Mouse (Mus musculus): Measurements from ENCODE around the gene Emc10.

Gene Emc10

DNA sequence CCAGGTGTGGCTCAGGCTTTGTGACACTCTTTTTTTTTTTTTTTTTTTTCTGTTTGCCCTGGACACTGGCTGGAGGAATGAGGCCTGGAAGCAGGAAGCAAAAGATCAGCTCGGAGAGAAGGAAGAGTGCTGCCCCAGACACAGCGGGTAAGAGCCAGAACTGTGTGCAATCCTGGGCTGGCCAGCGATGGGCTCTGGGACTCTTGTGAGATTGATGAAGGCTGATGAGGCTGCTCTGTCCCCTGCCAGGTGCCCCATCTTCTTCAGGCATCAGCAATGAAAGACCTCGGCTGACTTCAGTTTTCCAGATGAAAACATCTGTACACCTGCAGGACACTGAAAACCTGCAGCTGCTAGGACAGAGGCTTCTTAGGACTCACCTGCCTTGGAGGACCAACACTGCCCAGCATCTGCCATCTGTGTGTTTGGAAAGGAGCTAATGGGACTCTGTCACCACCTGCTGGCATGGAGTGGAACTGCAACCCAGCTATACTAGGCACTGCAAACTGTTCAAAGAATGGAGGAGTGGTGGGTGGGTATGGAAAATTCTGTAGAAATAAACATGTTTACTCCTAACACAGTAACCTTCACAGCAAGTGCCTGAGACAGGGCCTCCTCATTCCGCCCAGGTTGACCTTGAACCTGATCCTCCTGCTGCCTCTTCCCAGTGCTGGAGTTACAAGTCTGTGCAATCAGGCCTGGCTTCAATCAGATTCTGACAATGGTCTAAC is 11.3 kb downstream of the Emc10 start:
- peak; percentile 86 to 87 for DNase-seq

DNA sequence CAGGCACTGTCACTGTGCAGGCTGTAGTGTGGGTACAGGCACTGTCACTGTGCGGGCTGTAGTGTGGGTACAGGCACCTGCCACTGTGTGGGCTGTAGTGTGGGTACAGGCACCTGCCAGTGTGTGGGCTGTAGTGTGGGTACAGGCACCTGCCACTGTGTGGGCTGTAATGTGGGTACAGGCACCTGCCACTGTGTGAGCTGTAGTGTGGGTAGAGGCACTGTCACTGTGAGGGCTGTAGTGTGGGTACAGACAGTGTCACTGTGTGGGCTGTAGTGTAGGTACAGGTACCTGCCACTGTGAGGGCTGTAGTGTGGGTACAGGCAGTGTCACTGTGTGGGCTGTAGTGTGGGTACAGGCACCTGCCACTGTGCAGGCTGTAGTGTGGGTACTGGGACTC is 12.2 kb downstream of the Emc10 start:
- peak in 1 of 2 experiments; percentile 0 for DNase-seq

DNA sequence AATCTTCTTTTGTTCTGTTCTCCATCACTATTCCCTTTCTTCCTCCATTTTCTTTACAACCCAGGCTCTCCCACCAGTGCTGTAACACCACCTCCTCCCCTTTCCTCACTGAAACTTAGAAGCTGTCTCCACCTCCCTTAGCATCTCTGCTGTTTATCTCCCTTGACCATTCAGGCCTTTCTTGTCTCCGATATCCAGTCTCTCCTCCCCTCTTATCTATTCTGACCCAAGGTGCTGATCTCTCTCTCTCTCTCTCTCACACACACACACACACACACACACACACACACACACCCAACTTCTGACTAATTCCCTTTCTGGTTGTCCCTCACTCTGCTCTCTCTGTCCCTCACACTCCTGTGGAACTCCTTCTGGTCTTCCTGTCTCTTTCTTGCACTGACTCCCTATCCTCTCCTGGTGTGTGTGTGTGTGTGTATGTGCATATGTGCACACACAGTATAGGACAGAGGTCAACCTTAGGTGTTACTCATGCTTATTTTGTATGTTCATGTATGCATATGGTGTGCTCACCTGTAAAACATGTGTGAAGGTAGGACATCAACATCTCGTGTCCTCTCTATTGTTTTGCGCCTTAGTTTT is 13.4 kb downstream of the Emc10 start:
- no peak for DNase-seq

DNA sequence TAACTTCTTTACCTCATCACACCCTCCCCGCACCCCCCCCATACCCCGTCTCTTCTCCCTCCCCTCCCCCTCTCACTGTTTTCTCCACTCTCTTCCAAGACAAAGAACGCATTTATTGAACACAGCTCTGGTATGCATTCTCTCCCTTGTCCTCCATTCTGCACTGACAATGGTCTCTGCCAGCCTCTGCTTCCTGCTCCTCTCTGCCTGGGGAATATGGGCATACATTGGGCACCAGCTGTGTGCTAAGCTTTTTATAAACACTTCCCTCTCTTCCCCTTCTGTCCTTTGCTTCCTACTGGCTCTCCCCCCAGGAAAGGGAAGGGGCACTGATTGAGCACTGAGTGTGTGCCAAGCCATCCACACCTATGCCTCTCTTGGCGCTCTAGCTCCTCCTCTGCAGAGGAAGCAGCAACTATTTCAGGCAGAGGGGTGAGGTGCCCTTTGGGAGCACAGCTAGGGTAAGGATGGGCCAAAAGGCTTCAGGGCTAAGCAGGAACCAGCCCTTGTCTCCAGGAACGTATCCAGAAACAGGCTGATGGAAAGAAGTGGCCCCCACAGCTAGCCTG is 21.2 kb downstream of the Emc10 start:
- no peak for DNase-seq

DNA sequence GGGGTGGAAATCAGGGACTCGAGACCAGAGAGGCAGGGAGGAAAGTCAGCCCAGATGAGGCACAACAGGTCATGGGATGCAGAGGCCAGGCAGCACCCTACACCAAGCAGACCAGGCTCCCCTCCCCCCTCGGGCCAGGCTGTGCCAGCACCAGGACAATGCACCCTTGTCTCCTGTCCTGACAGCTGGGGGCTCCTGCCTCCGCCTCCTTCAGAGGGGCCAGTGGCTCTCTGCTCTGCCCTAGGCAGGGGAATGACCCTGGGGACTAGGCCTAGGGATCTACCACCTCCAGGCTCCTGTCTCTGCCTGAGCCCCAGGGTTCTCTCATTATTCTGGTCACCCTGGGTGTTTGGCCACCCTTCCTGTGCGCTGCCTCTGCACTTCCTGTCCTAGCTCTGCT is 21.9 kb downstream of the Emc10 start:
- no peak for DNase-seq

DNA sequence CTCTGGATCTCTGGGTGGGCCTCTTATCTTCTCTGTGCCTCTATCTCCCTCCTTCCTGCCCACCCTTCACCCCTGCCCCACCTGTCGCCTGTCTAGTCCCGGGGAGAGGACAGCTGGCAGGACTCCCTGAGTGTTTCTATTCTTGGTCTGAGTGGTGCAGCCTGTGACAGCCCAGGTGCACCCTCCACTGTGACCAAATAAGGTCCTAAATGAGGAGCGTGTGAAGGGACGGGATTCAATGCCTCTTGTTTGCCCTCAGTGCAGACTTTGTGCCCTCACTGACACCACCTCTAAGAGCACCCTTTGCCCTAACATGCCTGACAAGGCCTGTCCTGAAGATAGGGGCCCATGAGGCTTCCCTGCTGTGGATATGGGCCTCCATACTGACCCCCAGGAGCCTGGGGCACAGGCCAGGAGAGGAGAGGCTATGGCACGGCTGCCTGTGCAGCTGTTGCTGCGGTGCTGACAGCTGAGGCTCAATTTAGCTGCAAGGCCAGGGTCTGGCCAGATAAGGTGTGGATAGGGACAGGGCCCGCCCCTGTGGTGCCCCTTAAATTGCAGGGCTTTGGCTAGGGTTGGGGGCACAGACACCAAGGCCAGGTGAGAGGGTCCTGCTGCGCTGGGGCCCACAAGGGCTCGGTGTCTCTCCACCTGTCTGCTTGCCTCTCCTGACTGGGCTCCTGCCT is 23.2 kb downstream of the Emc10 start:
- no peak for DNase-seq

DNA sequence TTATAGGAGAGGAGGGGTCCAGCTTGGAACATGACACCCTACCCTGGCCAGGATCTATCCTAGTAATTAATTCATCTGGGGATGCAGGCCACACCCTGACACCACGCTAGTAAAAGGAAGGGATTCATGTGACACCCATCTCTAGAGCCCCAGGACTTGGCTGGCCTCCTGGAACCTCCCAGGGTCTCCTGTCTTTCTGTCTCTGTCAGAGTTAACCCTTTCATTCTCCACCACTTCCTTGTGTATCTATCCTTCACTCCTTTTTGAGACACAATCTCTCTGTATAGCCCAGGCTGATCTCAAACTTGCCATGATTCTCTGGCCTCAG is 23.8 kb downstream of the Emc10 start:
- no peak for DNase-seq

DNA sequence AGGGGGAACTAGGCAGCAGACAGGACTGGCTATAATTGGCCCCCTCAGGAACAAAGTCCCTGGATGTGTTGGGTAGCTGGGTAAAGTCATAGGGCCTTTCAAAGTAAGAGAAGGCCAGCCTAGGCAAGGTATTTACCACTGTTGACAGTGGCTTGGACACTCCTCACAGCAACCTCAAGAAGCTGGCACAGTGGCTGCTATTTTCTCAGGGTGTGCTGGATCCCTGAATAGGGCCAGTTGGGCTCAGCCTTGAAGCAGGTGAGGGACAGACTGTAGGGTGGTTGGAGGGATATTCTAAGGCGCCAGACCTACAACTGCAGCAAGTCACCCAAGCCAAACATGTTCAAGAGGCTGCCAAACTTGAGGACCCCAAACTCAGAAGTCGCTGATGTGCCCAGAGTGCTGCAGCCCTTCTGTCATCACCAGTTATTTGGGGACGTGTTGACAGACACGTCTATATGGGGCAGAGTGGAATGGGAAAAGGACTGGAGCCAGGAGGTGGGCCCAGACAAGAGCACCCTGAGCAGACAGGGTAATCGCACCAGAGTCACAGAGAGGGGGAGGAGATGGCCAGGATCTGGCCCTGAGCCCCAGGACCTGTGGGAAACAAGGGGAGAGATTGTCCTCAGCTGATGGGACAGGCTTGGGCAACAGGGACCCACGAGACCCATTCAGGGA is 24.3 kb downstream of the Emc10 start:
- DNase-seq, result no peak

DNA sequence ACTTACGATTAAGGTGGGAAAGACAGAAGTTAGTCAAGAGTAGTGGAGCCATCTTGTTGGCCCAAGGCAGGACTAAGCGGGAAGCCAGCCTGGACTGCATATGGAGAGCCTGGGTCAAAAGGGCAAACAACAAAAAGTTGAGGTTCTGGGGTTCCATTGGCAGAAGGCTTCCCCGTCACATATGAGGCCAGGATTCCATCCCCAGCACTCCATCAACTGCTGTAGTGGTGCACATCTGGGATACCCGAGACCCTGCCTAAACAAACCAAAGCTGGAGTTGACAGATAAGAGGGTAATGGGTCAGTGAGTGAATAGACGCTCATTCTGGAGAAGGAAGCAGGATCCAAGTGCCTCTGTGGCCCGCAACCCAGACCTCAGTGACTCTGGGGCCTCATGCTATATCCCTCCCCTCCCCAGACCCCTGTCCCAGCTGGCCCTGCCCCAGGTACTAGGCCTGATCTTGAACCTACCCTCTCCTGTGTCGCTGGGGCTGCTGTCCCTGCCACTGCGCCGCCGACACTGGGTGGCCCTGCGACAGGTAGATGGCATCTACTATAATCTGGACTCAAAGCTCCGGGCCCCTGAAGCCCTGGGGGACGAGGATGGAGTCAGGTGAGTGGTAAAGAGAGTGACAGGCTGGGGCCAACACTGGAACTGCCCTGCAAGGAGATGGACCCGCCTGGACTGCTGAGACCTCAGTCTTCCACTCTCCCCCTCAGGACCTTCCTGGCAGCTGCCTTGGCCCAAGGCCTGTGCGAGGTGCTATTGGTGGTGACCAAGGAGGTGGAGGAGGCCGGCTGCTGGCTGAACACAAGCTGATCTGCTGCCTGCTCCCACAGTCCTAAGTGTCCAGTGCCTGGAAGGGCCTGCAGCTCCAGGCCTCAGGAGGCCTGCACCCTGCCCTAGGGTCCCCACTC is 25.4 kb downstream of the Emc10 start:
- DNase-seq, result no peak

DNA sequence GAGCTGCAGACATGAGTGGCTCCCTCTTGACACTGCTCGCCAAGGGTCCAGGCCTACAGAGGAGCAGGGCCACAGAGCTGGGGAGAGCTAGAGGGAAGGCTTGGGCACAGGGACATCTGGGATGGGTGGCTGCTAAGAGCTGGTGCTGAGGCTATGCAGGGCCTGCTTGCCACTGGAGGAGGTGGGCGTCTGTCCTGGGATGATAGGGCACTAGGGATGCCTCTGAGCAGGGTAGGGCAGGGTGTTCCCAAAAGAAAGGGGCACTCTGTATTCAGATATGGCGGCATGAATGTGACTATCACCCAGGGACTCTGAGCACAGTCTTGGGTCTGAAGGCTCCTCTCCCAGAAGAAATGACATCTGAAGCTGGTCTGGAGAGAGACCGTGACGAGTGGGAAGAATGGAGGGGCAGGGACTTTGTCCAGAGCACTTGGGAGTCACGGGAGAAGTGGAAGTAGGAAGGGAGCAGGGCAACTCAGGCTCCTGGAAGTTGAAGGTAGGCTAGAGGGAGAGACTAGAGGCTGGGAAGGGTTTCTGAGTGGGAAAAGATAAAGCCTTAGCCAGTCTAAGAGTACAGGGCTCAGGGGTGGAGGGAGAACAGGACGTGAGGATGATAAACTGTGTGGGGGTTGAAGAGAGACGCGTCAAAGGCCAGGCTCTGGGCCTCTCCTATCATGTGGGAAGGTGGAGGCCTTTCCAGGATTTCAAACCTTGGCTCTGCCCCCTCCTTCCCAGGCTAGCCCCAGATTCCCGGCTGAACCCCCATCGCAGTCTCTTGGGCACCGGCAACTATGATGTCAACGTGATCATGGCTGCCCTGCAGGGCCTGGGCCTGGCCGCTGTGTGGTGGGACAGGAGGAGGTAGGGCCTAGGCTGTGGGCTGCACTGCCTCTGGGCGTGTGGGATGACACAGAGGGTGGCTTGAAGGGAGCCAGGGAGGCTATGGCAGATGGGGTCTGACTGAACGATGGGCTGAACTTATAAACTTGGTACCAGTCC is 26.4 kb downstream of the Emc10 start:
- DNase-seq, result no peak

DNA sequence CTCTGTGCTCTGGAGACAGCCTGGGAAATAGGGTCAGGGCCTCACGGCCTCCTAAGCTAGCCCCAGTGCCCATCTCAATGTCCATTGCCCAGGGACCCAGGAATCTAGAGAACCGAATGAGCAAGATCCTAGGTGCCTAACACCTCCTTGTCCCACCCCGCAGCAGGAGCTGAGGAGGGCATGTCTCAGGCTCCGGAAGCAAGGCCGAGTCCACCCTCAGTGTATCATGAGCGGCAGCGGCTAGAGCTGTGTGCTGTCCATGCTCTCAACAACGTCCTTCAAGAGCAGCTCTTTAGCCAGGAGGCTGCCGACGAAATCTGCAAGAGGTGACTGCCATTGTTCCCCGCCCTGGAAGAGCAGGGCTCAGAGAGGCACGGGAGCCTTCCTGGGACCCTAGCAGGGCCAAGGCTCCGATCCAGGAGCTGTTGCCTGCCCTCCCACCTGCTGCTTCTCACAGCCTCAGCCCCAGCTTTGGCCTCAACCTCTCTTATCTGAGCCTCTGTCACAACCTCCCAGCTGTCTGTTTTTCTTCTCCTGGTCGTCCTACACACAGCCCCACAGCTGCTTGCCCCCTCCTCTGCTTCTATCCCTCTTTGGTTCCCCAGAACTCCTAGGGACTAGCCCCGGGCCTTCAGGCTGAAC is 27.6 kb downstream of the Emc10 start:
- no peak for DNase-seq

DNA sequence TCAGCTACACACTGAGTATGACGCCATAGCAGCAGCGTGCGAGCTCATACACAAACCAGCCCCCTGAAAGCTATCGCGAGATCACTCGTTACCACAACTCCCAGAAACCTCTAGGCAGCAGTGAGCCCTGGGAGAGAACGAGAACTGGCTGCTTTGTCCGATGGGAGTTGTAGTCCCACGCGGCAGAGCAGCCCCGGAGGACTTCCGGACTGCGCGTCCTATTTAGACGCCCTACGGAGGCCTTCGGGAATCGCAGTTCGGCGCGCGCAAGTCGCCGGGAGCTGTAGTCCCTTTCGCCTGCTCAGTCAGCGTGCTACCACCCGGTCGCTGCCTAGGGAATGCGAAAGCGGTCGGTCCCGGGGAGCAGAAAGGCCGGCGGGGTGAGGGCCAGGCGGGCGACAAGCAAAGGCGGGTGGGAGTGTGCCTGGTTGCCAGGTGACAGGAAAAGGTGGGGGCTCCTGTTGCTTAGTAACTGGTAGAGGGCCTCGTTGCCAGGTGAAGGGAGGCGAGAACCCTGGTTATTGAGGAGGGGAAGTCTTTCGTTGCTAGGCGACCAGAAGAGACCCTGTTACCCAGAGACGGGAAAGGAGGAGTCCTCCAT is 28.4 kb downstream of the Emc10 start, which contains the start of gene Josd2:
Gene Josd2 (plus strand): TSS at position 170 of the 601 bp plus-strand sequence.
- DNase-seq, result peak; percentile 91 to 95

DNA sequence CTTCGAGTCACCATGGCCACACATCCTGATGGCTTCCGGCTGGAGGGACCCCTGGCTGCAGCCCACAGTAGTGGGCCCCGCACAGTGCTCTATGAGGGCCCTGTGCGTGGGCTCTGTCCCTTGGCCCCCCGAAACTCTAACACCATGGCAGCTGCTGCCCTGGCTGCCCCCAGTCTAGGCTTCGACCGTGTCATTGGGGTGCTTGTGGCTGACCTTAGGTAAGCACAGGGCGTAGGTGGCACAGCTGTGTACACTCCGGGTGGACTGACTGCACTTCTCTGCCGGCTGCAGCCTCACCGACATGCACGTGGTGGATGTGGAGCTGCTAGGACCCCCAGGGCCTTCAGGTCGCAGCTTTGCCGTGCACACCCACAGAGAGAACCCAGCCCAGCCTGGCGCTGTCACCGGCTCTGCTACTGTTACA is 29.4 kb downstream of the Emc10 start:
- DNase-seq, result no peak

DNA sequence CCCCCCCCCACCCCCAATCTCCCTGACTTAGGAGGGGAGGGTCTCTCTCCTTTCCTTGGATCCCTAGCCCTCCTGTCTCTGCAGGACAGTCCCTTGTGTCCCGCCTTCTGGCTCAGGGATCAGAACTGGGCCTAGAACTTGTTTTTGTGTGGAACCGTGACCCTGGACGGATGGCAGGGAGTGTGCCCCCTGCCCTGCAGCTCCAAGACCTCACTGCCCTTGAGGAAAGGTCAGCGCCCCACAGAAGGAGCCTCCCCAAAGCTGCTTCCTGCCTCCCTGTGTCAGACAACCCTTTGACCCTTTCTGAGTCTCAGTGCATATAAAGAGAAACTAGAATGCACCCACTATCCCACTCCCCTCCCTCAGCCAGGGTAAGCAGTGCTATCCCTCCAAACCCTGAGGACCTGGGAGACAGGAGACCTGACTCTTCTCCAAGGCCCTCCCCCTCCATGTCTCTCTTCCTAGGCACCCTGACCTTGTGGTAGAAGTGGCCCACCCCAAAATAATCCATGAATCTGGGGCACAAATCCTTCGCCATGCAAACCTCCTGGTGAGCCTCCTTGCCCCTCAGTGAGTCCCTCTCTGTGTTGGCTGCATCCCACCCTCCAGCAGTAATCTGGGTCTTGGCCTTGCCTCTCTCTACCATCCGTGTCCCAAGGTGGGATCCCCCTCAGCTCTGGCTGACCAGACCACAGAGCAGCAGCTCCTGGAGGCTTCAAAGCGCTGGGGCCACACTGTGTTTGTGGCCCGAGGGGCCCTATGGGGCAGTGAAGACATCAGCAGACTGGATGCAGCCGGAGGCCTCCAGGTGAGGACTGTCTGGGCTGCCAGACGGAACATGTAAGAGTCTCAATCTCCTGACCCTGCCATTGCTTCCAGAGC is 30.1 kb downstream of the Emc10 start:
- DNase-seq, result no peak

DNA sequence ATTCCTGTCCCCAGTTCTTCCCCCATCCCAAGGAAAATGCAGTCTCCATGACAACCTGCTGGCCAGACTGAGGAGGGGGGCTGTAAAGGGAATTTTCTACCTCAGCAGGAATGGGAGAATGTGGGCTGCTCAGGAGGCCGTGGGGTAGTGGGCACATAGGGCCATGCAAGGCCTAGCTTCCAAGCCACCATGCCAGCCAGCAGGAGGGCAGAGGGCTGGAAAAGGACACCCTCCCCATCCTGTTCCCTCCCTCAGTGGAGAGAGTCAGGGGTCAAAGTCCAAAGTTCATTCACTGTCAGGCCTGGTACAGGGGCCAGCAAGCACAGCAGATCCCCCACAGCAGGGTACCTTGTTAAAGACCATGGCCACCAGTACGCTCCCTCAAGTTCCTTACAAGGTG is 31.2 kb downstream of the Emc10 start, which contains the start of gene Aspdh:
Gene Aspdh (plus strand): TSS at position 281 of the 400 bp plus-strand sequence.
- peak in 1 of 2 experiments; percentile 39 for DNase-seq

DNA sequence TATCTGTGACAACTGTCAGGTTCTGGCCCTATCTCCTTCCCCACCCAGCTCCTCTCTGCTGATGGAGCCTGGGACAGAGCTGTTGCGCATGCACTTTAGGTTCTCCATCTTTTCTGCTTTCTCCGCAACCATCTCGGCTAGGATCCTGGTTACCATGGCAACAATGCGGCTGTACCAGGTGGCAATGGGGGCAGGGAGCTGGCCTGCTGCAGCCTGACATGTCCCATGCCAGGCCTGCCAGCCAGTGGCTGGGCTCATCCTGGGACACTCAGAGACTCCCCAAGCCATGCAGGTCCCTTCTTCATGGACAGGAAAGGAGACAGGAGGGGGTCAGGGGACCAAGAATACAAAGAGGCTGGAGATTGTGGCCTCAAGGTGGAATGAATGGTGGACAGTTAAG is 31.8 kb downstream of the Emc10 start:
- no peak for DNase-seq

DNA sequence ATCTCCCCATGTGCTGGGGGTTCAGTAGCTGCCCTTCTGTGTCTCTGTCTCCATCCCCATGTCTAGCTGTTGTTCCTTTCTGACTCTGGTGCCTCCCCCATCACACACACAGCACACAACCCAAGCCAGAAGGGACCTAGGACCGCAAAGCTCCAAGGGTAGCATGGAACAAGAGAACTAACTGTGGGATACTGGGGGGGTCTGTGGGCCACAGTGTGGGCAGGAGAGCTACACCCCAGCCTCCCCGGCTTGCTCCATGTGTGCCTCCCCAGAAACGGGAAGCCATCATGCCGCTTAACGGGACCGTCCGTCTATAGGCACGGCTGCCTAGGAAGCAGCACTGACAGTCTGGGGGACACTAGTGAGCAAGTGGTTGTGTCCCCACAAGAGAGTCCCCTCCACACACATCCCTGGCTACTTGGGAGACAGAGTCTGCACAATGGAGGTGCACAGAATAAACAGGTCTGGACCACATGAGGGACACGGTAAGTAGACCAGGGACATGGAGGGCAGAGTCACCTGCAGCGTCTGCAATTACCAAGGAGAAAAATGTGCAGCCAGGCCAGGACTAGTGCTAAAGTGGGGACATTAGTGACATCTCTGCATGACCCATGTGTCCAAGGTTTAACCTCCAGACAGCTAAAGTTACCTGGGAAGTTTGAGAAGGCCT is 32.6 kb downstream of the Emc10 start:
- no peak for DNase-seq

DNA sequence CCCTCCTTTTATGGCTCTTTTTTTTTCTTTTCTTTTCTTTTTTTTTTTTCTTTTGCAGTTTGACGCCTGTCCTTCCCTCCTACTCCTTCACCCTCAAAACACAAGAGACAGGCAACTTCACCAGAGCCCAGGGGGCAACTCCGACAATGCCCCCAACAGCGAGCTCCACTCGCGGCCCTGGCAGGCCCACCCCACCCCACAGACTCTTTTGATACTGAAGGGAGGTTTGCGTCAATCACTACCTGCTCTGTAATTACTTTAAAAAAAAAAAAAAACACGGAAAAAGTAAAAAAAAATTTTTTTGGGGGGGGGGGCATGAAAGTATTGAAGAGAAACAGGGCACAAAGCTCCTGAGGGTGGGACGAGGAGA is 33.3 kb downstream of the Emc10 start:
- no peak for DNase-seq

All from kidney, postnatal 4 days (tissue).